Mouse (Mus musculus): Measurements from ENCODE around the gene Paxx. TPM values are rescaled to one million over a fixed set of nuclear protein-coding genes. Genes with fewer than 3 reads are reported as not detected.

Gene Paxx
- polyA plus RNA-seq (2015; fragmentation: Nextera tagmentation; extraction: Ambion mirVana): 67.4 and 68.9 TPM in 2 replicates

DNA sequence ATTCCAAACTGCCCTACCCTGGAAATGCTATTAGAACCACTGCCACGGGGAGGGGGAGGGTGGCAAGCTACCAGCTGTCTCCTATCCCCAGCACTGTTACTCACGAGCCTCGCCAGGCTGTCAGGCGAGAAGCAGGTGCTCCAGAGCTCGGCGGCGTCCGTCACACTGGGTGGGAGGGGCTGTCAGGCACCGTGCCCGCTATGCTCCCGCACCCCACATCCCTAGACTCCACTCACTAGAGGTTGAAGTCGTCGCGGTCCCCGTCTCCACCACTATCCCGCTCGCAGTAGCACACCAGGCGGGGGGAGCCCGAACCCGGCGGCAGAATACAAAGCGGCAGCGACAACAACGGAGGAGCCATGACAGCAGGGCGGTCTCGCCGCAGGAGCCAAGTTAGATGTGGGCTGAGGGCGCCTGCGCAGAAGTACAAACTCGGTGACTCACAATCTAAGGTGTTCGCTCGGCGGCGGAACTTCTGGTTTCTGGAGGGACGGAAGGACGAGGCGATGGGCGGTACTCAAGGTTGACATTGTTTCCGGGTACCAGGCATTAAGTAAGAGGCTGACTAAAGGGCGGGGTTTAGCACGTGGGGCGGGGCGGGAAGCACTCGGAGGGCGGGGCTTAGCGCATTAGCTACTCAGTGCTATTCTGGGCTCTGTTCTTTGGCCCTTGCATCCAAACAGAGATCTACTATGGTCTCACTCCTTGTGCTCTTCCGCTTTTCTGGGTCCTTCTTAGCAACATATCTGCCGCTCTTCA, at the start of gene Paxx:
TSS of gene Paxx (minus strand) at position 544 of the 759 bp plus-strand sequence.
- DNase-seq (ENCODE audit: low spot score) (peak; percentile 100), ATAC-seq (peak; percentile 78)
- H3K4me3 ChIP-seq (ENCODE audit: low read depth, low read length): peak within 1 kb of the TSS; percentile 68
- H3K9me3 ChIP-seq (ENCODE audit: low read length): no peaks in the 10 kb centered on the region
- TF ChIP-seq CTCF (IDR thresholded peaks at IDR 0.05) (no peak), EP300 (IDR thresholded peaks at IDR 0.05) (peak; percentile 59)
- H3K4me1 ChIP-seq (ENCODE audit: insufficient read depth, low read depth, low read length): peaks cover 8% of the 10 kb centered on the region; the same call in 1 of the 2 replicates
- peak within 1 kb of the TSS; percentile 93 for H3K27ac ChIP-seq (ENCODE audit: low read length)
- no peaks in the 10 kb centered on the region for H3K36me3 ChIP-seq (ENCODE audit: insufficient read depth, low read length)
- WGBS: under 1% methylated on average over 48 of the region's 48 CpGs
- H3K27me3 ChIP-seq (replicated peaks; ENCODE audit: insufficient read depth, low read length): no peaks in the 10 kb centered on the region
- peak within 1 kb of the TSS; percentile 76 for H3K4me2 ChIP-seq (replicated peaks; ENCODE audit: low read depth, low read length)
- peak within 1 kb of the TSS; percentile 54 for H3K9ac ChIP-seq (replicated peaks; ENCODE audit: low read depth)

DNA sequence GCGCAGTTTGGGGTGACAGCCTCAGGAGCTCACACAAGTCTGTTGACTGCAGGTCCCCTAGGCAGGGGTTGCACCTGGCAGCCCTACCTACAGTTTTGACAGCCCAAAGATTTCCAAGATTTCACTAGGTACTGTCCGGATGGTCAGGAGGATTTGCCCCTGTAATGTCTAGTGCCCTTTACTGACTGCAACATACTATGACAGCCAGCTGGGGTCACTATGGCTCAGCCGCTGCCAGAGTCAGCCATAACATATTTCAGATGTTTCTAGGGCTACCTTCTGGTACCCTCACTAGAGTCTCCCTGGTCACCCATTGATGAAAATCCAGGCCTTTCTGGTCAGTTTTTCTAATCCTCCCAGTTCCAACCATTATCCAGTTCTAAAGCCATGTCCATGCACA, 49.0 kb upstream of the Paxx start:
- TF ChIP-seq CTCF (IDR thresholded peaks at IDR 0.05): peak; percentile 58
- TF ChIP-seq EP300 (IDR thresholded peaks at IDR 0.05): no peak
- no peak overlapping the region for H3K4me2 ChIP-seq (replicated peaks; ENCODE audit: low read depth, low read length)
- no peak for DNase-seq (ENCODE audit: low spot score)
- no peaks in the 10 kb centered on the region for H3K27me3 ChIP-seq (replicated peaks; ENCODE audit: insufficient read depth, low read length)
- no peak overlapping the region for H3K27ac ChIP-seq (ENCODE audit: low read length)
- no peak for ATAC-seq
- WGBS: 63% methylated on average over 3 of the region's 3 CpGs
- no peaks in the 10 kb centered on the region for H3K9me3 ChIP-seq (ENCODE audit: low read length)
- no peaks in the 10 kb centered on the region for H3K36me3 ChIP-seq (ENCODE audit: insufficient read depth, low read length)
- no peak overlapping the region for H3K4me3 ChIP-seq (ENCODE audit: low read depth, low read length)
- no peaks in the 10 kb centered on the region for H3K4me1 ChIP-seq (ENCODE audit: insufficient read depth, low read depth, low read length)
- H3K9ac ChIP-seq (replicated peaks; ENCODE audit: low read depth): no peak overlapping the region

DNA sequence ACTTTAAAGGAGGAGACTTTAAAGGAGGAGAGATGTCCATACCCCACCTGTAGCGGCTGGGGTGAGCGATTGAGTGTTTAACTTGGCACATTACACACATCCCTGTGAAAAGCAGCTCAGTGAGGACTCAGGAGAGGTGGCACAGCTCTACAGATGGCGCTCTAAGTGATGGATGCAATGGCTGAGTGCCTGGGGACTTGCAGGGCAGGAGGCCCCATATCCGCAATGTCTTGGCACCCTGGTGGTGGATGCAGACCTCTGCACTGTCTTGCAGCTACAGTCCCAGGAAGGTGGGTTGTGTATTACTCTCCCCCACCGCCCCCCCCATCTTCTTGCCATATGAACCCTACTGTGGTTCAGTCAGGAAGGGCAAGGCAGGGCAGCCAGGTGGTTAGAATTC, 46.1 kb upstream of the Paxx start:
- peak; percentile 65 for TF ChIP-seq CTCF (IDR thresholded peaks at IDR 0.05)
- TF ChIP-seq EP300 (IDR thresholded peaks at IDR 0.05): no peak
- H3K4me1 ChIP-seq (ENCODE audit: insufficient read depth, low read depth, low read length): no peaks in the 10 kb centered on the region; the same call in 1 of the 2 replicates
- H3K4me3 ChIP-seq (ENCODE audit: low read depth, low read length): no peak overlapping the region
- no peaks in the 10 kb centered on the region for H3K36me3 ChIP-seq (ENCODE audit: insufficient read depth, low read length)
- no peaks in the 10 kb centered on the region for H3K9me3 ChIP-seq (ENCODE audit: low read length)
- H3K9ac ChIP-seq (replicated peaks; ENCODE audit: low read depth): no peak overlapping the region
- ATAC-seq (peak; percentile 73), DNase-seq (ENCODE audit: low spot score) (peak; percentile 61)
- H3K4me2 ChIP-seq (replicated peaks; ENCODE audit: low read depth, low read length): no peak overlapping the region
- WGBS: 35% methylated on average over 5 of the region's 5 CpGs
- no peaks in the 10 kb centered on the region for H3K27me3 ChIP-seq (replicated peaks; ENCODE audit: insufficient read depth, low read length)
- H3K27ac ChIP-seq (ENCODE audit: low read length): no peak overlapping the region

DNA sequence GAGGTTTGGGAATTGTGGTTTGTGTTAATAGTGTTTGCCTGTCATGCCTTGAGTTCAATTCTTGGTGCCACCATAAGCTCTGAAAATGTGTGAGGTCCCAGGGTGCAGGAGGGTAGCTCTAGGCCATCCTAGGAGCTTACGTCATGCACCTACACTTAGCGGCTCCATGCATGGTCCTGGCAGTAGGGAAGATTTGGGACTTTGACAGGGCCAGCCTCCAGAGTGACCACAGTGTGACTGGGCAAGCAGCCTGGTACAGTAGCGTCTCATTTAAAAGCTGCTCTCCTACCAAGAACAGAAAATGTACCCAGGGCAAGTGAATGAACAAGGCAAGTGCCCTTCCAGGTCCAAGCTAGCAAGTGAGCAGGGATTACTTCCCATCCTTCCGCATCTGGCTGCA, 45.0 kb upstream of the Paxx start:
- Histone ChIP-seq H3K4me3 (ENCODE audit: low read depth, low read length) (no peak overlapping the region), H3K9me3 (ENCODE audit: low read length) (no peaks in the 10 kb centered on the region), H3K27ac (ENCODE audit: low read length) (no peak overlapping the region), H3K4me2 (replicated peaks; ENCODE audit: low read depth, low read length) (no peak overlapping the region), H3K4me1 (ENCODE audit: insufficient read depth, low read depth, low read length) (peaks cover 7% of the 10 kb centered on the region; the same call in 1 of the 2 replicates), H3K9ac (replicated peaks; ENCODE audit: low read depth) (no peak overlapping the region), H3K27me3 (replicated peaks; ENCODE audit: insufficient read depth, low read length) (no peaks in the 10 kb centered on the region), H3K36me3 (ENCODE audit: insufficient read depth, low read length) (no peaks in the 10 kb centered on the region)
- DNase-seq (ENCODE audit: low spot score): no peak
- WGBS: 93% methylated on average over 4 of the region's 4 CpGs
- no peak for ATAC-seq
- no peak for TF ChIP-seq EP300 (IDR thresholded peaks at IDR 0.05)
- no peak for TF ChIP-seq CTCF (IDR thresholded peaks at IDR 0.05)

DNA sequence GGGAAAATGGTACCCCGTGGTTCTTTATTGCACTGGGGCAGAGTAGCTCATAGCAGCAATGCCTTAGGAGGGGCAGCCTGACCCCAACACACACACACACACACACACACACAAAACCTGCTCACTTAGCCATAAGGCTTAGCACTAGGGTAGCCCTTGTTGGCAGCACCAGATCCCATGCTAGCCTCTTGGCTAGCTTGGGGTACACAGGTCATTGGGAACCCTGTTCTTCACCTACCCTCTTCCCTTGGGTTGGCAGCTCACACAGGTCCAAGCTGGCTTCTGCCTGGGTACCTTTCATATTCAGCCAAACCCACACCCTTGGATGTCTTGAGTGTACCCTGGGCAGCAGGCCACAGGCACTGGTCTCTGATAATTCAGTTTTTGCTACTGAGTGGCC, 44.1 kb upstream of the Paxx start:
- 80% methylated on average over 1 of the region's 1 CpGs for WGBS
- Histone ChIP-seq H3K36me3 (ENCODE audit: insufficient read depth, low read length) (no peaks in the 10 kb centered on the region), H3K4me2 (replicated peaks; ENCODE audit: low read depth, low read length) (no peak overlapping the region), H3K27ac (ENCODE audit: low read length) (no peak overlapping the region), H3K4me3 (ENCODE audit: low read depth, low read length) (no peak overlapping the region), H3K4me1 (ENCODE audit: insufficient read depth, low read depth, low read length) (peaks cover 10% of the 10 kb centered on the region; the same call in 1 of the 2 replicates), H3K9ac (replicated peaks; ENCODE audit: low read depth) (no peak overlapping the region), H3K9me3 (ENCODE audit: low read length) (no peaks in the 10 kb centered on the region), H3K27me3 (replicated peaks; ENCODE audit: insufficient read depth, low read length) (no peaks in the 10 kb centered on the region)
- ATAC-seq: no peak
- no peak for DNase-seq (ENCODE audit: low spot score)
- TF ChIP-seq CTCF (IDR thresholded peaks at IDR 0.05): no peak
- TF ChIP-seq EP300 (IDR thresholded peaks at IDR 0.05): no peak

DNA sequence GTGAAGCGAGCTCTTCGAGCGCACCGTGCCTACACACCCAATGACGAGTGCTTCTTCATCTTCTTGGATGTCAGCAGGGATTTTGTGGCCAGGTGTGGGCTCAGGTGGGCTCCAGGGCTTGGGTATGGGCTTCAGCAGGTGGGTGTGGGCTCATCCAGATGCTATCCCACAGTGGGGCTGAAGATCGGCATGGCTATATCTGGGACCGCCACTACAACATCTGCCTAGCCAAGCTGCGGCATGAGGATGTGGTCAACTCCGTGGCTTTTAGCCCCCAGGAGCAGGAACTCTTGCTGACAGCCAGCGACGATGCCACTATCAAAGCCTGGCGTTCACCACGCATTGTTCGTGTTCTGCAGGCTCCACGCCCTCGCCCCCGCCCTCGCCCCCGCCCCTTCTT, 43.6 kb upstream of the Paxx start:
- Histone ChIP-seq H3K36me3 (ENCODE audit: insufficient read depth, low read length) (no peaks in the 10 kb centered on the region), H3K9me3 (ENCODE audit: low read length) (no peaks in the 10 kb centered on the region), H3K4me3 (ENCODE audit: low read depth, low read length) (no peak overlapping the region), H3K27ac (ENCODE audit: low read length) (no peak overlapping the region), H3K27me3 (replicated peaks; ENCODE audit: insufficient read depth, low read length) (no peaks in the 10 kb centered on the region), H3K9ac (replicated peaks; ENCODE audit: low read depth) (no peak overlapping the region), H3K4me1 (ENCODE audit: insufficient read depth, low read depth, low read length) (peaks cover 12% of the 10 kb centered on the region; the same call in 1 of the 2 replicates), H3K4me2 (replicated peaks; ENCODE audit: low read depth, low read length) (no peak overlapping the region)
- ATAC-seq (no peak), DNase-seq (ENCODE audit: low spot score) (no peak)
- 94% methylated on average over 19 of the region's 19 CpGs for WGBS
- TF ChIP-seq CTCF (IDR thresholded peaks at IDR 0.05): no peak
- TF ChIP-seq EP300 (IDR thresholded peaks at IDR 0.05): no peak

All from lung, postnatal 0 days (tissue).